Mouse (Mus musculus) monocyte, adult 2 months (primary cell): ENCODE measurements around the gene Mul1.
"Not testable (repeated sequence)": the region's sequence is repeated elsewhere in the genome, so short reads cannot be mapped to it uniquely, and the experiment has no call there.

Experiments
- DNase-seq, 2 experiments: peaks; one replicate each; pipeline ENCODE4 v3.0.0; 2022; ENCODE audit warnings: low spot score in 2 of 2, low read depth in 1 of 2

The Mul1 gene

DNA sequence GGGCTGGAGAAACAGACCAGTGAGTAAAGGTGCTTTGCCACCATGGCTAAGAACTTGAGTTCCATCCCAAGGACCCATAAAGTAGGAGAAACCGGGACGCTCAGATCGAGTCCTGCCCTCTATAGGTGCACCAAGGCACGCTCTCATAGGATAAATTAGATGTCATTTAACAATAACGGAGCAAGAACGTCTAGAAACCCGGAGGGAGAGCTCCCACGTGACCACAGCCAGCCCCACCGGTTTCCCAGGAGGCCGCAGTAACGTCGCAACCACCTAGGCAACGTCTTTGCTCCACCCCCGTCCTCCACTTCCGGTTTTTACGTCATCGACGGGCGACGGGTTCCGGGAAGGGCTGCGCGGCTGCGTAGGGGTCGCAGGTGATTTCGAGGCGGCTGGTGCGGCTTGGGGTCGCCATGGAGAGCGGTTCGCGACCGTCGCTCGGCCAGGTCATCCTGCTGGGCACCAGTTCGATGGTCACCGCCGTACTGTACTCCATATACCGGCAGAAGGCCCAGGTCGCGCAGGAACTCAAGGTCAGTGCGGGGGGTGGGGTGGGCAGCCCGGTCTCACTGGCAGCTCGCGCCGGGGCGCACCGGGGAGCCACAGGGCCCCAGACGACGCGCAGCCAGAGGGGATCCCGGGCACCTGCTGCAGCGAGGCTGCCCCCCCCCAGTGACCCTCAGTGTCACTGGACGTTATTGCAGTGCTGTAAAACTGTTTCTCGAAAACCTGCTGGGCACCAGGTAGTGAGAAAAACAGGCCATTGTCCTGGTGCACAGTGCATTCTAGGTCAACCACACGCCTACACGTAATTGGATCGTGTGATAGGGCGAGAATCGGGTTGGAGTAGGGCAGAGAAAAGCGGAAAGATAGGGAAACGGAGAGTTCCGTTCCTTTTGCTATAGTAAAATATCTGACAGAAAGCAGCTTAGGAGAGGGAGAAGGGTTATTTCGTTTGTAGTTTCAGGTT lies at the start of gene Mul1:
TSS of gene Mul1 (plus strand) at position 325 of the 970 bp plus-strand sequence.
- DNase-seq: peak; percentile 69 to 92

DNA sequence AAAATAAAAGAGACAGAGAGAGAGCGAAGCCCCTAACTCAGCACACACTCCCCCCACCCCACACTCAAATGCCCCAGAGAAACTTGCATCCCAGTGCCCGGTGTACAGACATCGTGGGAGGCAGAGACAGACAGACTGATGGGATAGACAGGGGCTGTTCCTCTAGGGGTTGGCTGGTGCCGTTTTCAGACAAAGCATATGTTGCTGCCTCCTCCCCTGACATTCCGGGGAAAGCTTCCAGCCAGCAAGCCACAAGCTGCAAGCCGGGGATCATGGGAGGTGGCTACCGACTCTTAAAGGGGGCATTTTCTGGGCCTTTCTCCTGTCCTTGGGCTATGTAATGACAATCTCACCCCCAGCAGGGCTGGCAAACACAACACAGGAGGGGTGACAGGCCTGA lies 40.8 kb upstream of the Mul1 start:
- DNase-seq: no peak

DNA sequence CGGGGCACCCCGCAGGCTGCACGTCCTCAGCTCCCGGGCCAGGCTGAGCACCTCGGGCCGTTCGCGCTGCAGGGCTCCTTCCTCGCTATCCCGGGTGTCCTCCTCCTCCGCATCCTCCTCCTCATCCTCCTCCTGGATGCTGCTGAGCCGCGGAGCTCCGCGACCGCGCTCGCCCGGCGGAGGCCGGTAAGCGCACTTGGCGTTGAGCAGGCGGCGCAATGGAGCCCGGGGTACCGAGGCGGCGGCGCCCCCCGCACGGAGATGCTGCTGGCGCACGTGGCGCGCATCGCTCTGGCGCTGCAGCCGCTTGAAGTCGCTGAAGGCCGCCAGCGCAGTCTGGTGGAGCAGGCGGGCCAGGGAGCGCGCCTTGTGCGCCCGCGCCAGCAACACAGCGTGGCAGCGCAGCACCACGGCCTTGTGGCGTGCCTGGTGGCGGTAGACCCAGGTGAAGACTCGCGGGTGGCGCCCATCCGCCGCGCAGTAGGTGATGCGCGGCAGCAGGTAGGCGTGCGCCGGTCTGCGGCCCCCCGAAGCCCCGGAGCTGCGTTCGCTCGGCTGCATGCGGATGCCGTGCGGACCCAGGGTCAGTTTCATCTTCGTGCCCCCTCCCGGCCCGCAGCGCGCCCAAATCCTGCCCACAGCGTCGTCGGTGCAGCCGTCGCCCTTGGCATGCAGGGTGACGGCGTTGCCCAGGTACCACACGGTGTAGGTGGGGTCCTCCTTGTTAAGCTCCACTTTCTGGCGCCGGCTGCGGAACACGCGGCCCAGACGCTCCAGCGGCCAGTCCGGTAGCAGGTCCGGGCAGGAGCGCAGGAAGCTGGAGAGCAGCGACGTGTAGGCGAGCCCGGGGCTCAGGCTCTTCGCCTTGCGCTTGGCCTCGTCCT lies 39.1 kb upstream of the Mul1 start:
- no peak for DNase-seq

DNA sequence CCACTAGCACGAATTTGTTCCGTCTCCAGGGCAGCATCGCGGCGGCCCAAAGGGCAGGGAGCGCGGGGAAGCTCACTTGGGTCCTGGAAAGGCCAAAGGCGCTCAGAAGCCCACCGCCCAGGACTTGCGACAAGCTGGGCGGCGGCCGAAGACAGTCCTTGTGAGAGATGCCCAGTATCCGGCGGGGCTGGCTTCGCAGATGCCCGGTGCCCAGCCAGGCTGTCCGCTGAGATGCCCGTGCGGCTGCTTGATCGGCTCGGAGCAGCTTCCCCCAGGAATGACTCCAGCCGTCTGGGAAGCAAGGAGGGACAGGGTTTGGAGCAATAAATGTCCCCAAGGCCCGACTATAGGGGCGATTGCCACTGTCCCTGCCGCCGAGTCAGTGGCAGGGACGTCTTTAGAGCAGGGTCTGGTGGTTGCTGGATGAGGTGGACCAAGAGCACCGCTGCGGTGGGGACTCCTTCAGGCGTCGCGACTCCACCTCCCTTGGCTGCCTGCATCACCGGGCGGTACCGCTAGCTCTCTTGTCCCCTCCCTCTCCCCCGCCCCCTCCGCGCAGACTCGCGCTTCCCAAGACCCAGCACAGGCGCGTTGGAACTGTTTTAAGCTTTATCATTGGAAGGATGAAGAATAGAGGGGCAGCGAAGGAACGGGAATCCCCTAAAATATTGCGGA lies 38.4 kb upstream of the Mul1 start, which contains the start of gene Fam43b:
TSS of gene Fam43b (minus strand) at position 558 of the 675 bp plus-strand sequence.
- no peak for DNase-seq

- no peak for DNase-seq
Measured at GRCm38 (mm10) chr4:138396711-138397110, 37.8 kb upstream of the Mul1 start.

- no peak for DNase-seq
Measured at GRCm38 (mm10) chr4:138404806-138405205, 29.7 kb upstream of the Mul1 start.

- DNase-seq: no peak
Measured at GRCm38 (mm10) chr4:138407479-138408194, 26.8 kb upstream of the Mul1 start.

GRCm38 (mm10) chr4:138411011-138411410 lies 23.5 kb upstream of the Mul1 start:
- no peak for DNase-seq

- DNase-seq: no peak
Measured at GRCm38 (mm10) chr4:138411504-138412121, 22.9 kb upstream of the Mul1 start.

DNA sequence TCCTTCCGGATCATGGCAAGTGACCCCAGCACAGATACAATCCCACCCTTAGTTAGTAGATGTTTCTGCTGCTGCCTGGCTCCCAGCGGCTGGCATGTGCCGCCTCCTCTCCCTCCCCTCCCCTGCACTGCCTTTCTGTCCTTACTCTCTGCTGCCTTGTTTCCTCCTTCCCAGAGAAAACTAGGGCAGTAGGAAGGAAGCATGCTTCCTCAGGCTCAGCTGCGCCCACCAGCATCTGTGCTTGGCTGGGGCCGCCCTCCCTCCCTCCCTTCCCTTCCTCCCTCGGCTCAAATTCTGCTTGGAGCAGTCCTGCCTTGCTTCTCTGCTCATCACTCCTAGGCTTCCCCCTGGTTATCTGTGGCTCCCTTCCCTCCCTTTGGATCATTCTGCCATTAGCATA lies 19.7 kb upstream of the Mul1 start:
- no peak for DNase-seq

DNA sequence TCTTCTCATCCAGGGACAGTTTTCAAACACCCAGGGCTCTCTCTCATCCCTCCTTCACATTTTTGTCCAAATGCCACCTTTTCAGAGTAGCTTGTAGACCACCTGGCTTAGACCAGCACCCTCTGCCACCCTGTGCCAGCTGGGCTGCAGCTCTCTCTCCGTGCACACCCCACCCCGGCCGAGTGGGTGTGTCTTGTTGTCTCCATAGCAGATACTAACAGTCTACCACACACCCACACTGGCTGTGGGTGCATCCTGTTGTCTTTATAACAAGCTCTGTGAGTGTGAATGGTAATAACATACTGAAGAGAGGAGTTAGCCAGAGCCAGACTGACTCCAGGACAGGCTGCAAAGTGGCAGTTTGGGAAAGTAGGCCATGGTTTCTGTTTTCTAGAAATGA lies 18.5 kb upstream of the Mul1 start:
- DNase-seq: no peak

DNA sequence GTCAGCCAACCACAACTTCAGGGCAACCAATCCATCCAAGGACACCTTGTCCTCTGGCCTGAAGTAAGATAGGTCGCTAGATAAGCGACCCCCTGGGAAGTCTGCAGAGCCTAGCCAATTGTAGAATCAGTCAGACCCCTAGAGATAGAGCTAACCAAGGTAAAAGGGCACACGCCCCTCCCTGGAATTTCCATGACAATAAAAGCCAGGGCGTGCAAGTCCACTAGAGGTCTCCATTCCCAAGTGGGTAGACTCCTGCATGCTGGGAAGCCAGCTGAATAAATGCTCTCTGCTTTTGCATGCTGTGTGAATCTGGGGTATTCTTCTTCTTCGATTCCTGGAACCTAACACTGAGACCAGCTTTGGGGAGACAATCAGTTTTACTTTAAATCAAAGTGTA lies 18.1 kb upstream of the Mul1 start:
- DNase-seq: no peak

DNA sequence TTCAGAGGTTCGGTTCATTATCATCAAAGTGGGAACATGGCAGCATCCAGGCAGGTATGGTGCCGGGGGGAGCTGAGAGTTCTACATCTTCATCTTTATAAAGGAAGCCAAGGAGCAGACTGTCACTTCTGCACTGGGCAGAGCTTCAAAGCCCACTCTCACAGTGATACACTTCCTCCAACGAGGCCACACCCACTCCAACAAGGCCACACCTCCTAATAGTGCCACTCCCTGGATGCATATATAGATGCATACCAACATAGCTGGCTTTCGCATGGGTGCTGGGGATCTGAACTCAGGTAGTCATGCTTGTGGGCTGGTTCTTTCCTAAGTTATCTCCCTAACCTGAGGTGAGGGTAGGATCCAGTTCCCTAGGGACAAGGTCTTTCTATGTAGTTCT lies 16.6 kb upstream of the Mul1 start:
- no peak for DNase-seq

DNA sequence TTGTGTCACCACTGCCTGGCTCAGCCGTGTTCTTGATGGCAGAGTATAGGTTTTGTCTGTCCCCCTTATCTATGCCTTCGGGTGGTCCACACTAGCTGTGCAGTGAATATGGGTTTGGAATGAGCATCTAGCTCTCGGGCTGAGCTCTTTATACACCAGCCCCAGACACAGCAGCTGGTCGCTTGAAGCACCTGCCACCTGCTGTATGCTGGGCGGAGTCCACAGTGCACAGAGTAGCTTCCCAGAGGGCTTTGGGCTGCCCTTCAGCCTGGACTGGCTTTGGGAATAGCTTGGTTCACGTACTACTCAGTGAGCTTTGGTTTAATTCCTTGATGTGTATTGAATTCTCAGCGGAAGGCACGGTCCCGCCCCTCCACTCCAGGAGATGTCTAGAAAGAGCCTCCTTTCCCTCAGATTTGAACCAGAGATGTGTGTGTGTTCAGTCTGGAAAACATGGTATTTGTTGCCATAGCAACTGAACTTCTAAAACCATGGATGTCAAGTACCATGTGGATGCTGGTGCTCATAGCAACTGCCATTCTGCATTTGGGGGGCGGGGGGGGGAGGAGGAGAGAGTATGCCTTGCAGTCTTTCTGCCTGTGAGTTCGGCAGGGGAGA lies 16.0 kb upstream of the Mul1 start:
- no peak for DNase-seq

DNA sequence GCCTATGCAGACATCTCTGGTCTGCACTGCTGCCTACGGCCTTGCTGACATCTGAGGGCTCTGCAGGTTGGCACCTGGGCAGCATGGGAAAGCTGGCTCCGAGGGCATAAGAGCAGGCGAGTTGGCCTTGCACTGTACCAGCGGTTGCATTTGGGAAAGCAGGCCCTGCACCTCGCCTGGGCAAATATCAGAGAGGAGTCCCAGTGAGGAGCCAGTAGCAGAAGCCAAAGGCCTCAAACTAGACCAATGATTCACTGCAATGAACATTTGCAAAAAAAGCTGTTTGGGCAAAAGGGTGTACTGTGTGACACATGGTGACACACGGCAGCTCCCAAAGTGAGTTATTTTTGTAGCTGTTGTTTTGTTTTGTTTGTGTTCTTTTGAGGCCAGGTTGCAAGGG lies 9.4 kb upstream of the Mul1 start:
- DNase-seq: no peak

GRCm38 (mm10) chr4:138425604-138426003 lies 8.9 kb upstream of the Mul1 start:
- not testable (repeated sequence) for DNase-seq

- DNase-seq: peak; percentile 42 to 62
Measured at GRCm38 (mm10) chr4:138426778-138427705, 7.4 kb upstream of the Mul1 start.

GRCm38 (mm10) chr4:138429778-138430177 lies 4.7 kb upstream of the Mul1 start:
- DNase-seq: no peak

DNA sequence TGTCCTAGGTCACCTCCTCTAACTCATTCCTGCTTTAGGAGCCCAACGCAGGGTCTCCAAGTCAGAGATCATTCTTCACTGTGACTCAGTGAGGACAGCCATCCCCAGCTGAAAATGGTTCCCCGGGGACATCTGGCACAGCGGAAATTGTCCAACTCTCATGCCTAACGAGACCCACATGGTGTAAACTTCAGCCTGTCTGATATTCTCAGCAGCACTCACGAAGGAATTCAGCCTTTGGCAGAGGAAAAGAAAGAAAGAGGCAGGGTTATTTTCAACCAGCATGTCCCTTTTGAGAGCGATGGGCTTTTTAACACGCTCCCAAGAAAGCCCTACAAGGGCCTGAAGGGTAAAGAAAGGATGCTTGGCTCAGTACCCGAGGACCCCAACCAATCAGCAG lies 3.1 kb upstream of the Mul1 start:
- DNase-seq: no peak
